Mouse (Mus musculus) intestine, embryonic 16.5 days (tissue): ENCODE measurements around the gene Bsn. TPM values are rescaled to one million over a fixed set of nuclear protein-coding genes. Genes with fewer than 3 reads are reported as not detected.

Experiments used
- ATAC-seq: fragments of 200-750 bp; cut with Nextera tagmentation; 2 replicates; pipeline ENCODE4 v1.8.0; 2017; ENCODE audit warnings: moderate TSS enrichment, moderate library complexity
- H3K27ac ChIP-seq: fragments of 300-500 bp; sonication (generic); 2 replicates; pipeline ENCODE4 v1.5.1; 2014; ENCODE audit warnings: mild to moderate bottlenecking, low read length
- H3K27me3 ChIP-seq: fragments of 300-500 bp; sonication (generic); replicated peaks from 2 replicates; pipeline ENCODE4 v1.6.1; 2014; ENCODE audit warnings: low read length, control low read depth, mixed read lengths; ENCODE audit not compliant: control insufficient read depth, insufficient read depth
- H3K36me3 ChIP-seq: fragments of 300-500 bp; sonication (generic); 2 replicates; pipeline ENCODE4 v1.6.1; 2014; ENCODE audit warnings: low read length, control low read depth; ENCODE audit not compliant: control insufficient read depth, insufficient read depth
- H3K4me1 ChIP-seq: fragments of 300-500 bp; sonication (generic); 2 replicates; pipeline ENCODE4 v1.6.1; 2014; ENCODE audit warnings: low read length, control low read depth, mixed read lengths; ENCODE audit not compliant: control insufficient read depth, insufficient read depth
- H3K4me2 ChIP-seq: fragments of 300-500 bp; sonication (generic); 2 replicates; pipeline ENCODE4 v1.6.1; 2014; ENCODE audit warnings: low read depth, low read length, control low read depth
- H3K4me3 ChIP-seq: fragments of 300-500 bp; sonication (generic); 2 replicates; pipeline ENCODE4 v1.5.1; 2014; ENCODE audit warnings: mild to moderate bottlenecking, low read length
- H3K9ac ChIP-seq: fragments of 300-500 bp; sonication (generic); 2 replicates; pipeline ENCODE4 v1.6.1; 2014; ENCODE audit warnings: low read depth, low read length
- H3K9me3 ChIP-seq: fragments of 300-500 bp; sonication (generic); 2 replicates; pipeline ENCODE4 v1.6.1; 2016; ENCODE audit warnings: low read length, control low read depth; ENCODE audit not compliant: control insufficient read depth
- WGBS: fragments of 180-500 bp; shearing (Covaris S2); extraction: QIAGEN DNeasy Blood & Tissue Kit; methylation state at CpG from one replicate; pipeline ENCODE4 v1.1.7; 2014; 5-methylcytosine and 5-hydroxymethylcytosine counted together
- microRNA-seq: library from miRNA; unstranded; fragments of <30 nt; microRNA quantifications from one replicate; pipeline ENCODE4, GENCODE M21; 2016
- polyA plus RNA-seq: library from polyadenylated mRNA; unstranded; fragments of >200 nt; fragmentation: Nextera tagmentation; extraction: Ambion mirVana; gene quantifications from 2 replicates; pipeline ENCODE4 v1.2.1, GENCODE M21; 2015

Bsn gene
- polyA plus RNA-seq, 1 experiment from 2014 or later, result 5.4 TPM

DNA sequence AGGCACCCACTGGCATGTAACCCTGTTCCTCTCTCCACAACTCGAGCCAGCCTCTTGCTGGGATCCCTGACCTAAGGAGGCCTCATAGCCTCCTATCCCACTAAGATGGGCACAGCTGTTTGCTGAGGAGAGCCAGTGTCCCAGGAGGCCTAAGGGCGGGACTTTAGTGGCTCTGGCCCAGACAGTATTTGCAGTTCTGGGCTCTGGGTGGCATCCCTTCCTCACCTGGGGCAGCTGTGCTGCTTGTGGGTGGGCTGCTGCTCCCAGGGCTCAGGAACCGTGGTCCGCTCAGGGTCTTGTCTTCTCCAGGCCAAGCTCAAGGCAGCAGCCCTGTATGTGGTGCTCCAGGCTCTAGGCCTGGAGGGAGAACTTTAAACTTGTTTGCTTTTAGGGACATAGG, 143.6 kb downstream of the Bsn start:
- WGBS, result 95% methylated on average over 4 of the region's 4 CpGs
- Histone ChIP-seq H3K4me1 (peaks cover 25% of the 10 kb centered on the region), H3K27me3 (no peaks in the 10 kb centered on the region), H3K4me3 (no peak overlapping the region), H3K27ac (no peak overlapping the region), H3K9ac (no peak overlapping the region), H3K9me3 (no peaks in the 10 kb centered on the region), H3K36me3 (peaks cover 16% of the 10 kb centered on the region; the same call in 1 of the 2 replicates), H3K4me2 (no peak overlapping the region)
- no peak for ATAC-seq

Small RNA genes within 50 kb of the gene (microRNA-seq; reads per million reads assigned to microRNA genes)
- gene Gm47303 (not detected), gene Mir7088 (not detected)

Other genes with a start within 250 kb of the Bsn start
- 12.4 and 17.0 TPM in 2 replicates for gene Traip, start 240.2 kb downstream of the Bsn start, polyA plus RNA-seq
- 32.8 and 35.5 TPM in 2 replicates for gene Uba7, start 214.9 kb downstream of the Bsn start, polyA plus RNA-seq
- gene Gm20661, start 207.3 kb downstream of the Bsn start, polyA plus RNA-seq, result 4.5 and 5.0 TPM in 2 replicates
- gene Inka1, start 204.5 kb downstream of the Bsn start, polyA plus RNA-seq, result 34.0 and 35.8 TPM in 2 replicates
- 9.0 and 9.6 TPM in 2 replicates for gene Cdhr4, start 197.9 kb downstream of the Bsn start, polyA plus RNA-seq
- 0.07 and 0.54 TPM in 2 replicates for gene Gm20662, start 194.0 kb downstream of the Bsn start, polyA plus RNA-seq
- 37.1 and 40.5 TPM in 2 replicates for gene Ip6k1, start 187.9 kb downstream of the Bsn start, polyA plus RNA-seq
- gene Gmppb, start 141.1 kb downstream of the Bsn start, polyA plus RNA-seq, result 105 and 115 TPM in 2 replicates
- 3.2 and 4.2 TPM in 2 replicates for gene Amigo3, start 137.2 kb downstream of the Bsn start, polyA plus RNA-seq
- gene Mst1, start 109.9 kb downstream of the Bsn start, polyA plus RNA-seq, result 1.8 and 2.0 TPM in 2 replicates
- 20.3 and 22.3 TPM in 2 replicates for gene Rnf123, start 107.0 kb downstream of the Bsn start, polyA plus RNA-seq
- gene Apeh, start 95.8 kb downstream of the Bsn start, polyA plus RNA-seq, result 105 and 109 TPM in 2 replicates
- 67.9 and 76.8 TPM in 2 replicates for gene Dag1, start 73.6 kb upstream of the Bsn start, polyA plus RNA-seq
- gene Nicn1, start 100.0 kb upstream of the Bsn start, polyA plus RNA-seq, result 24.6 and 29.1 TPM in 2 replicates
- gene Amt, start 106.5 kb upstream of the Bsn start, polyA plus RNA-seq, result 15.5 TPM in 2 replicates
- gene Rhoa, start 115.7 kb upstream of the Bsn start, polyA plus RNA-seq, result 425 and 427 TPM in 2 replicates
- 40.9 and 45.1 TPM in 2 replicates for gene Tcta, start 115.8 kb upstream of the Bsn start, polyA plus RNA-seq
- 1,298 and 1,315 TPM in 2 replicates for gene Gpx1, start 148.5 kb upstream of the Bsn start, polyA plus RNA-seq
- gene Usp4, start 157.5 kb upstream of the Bsn start, polyA plus RNA-seq, result 84.4 and 92.1 TPM in 2 replicates
- 0.49 and 0.55 TPM in 2 replicates for gene 1700102P08Rik, start 202.4 kb upstream of the Bsn start, polyA plus RNA-seq
- gene Ccdc36, start 238.1 kb upstream of the Bsn start, polyA plus RNA-seq, result 1.1 TPM in 2 replicates
- gene BC048562, start 246.1 kb upstream of the Bsn start, polyA plus RNA-seq, result not detected in 2 replicates